Mouse (Mus musculus): ENCODE data around the gene Lrrc8c. TPM values are rescaled to one million over a fixed set of nuclear protein-coding genes. Genes with fewer than 3 reads are reported as not detected.

Gene Lrrc8c
- polyA plus RNA-seq, 1 experiment from 2014 or later = 15.7 TPM

DNA sequence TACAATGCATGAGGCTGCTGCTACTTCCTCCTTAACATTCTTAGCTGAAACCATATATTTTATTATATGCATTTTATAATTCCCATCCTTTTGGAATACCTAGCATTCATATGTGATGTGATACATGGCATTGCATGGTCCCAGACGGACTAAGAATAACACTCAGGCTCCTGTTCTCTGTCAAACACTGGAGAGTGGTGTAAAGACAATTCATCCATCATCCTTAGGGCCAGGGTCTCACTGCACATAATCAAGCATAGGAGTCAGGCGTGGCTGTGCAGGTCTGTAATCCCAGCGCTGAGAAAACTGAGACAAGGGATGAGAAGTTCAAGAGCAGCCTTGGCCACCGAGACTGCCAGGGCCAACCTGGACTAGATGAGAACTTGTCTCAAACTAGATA is 69.5 kb downstream of the Lrrc8c start:
- no peak overlapping the region for H3K27ac ChIP-seq (ENCODE audit: low read depth, low read length)
- ATAC-seq (ENCODE audit: low FRiP score) = no peak

DNA sequence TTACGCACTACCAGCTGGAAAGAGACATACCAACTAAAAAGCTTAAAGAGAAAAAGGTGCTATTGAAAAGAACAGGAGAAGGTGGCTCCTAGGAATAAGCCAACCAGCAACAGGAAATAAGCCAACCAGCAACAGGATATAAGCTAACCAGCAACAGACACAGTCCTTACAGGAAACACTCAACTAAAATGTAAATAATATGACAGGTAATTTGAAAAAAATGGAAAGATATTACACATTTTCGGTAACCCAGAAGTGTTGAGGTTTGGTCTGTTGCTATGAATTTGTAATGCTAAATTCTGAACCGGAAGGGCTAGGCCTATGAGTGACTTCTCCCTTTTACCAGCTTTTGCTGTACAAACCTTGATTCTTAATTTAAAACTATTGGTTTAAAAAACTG is 69.9 kb downstream of the Lrrc8c start:
- Histone ChIP-seq H3K9me3 (ENCODE audit: control insufficient read depth, low read length) (no peaks in the 10 kb centered on the region), H3K4me1 (replicated peaks; ENCODE audit: control insufficient read depth, insufficient read depth, low read length) (0 out of 2 replicates have a peak, but pooled peaks cover 3% of the 10 kb centered on the region), H3K4me3 (ENCODE audit: low read depth, low read length) (no peak overlapping the region), H3K27me3 (ENCODE audit: control insufficient read depth, insufficient read depth, low read length) (no peaks in the 10 kb centered on the region), H3K36me3 (ENCODE audit: control insufficient read depth, insufficient read depth, low read length) (no peaks in the 10 kb centered on the region), H3K9ac (ENCODE audit: low read depth, low read length) (no peak overlapping the region), H3K27ac (ENCODE audit: low read depth, low read length) (no peak overlapping the region), H3K4me2 (replicated peaks; ENCODE audit: low read depth, low read length) (no peak overlapping the region)
- ATAC-seq (ENCODE audit: low FRiP score) = no peak
- WGBS = 95% methylated on average over 3 of the region's 3 CpGs
- DNase-seq (ENCODE audit: low spot score) = no peak

More for the DNA sequence above, 69.5 kb downstream of the Lrrc8c start:
- 86% methylated on average over 4 of the region's 4 CpGs for WGBS
- Histone ChIP-seq H3K4me1 (replicated peaks; ENCODE audit: control insufficient read depth, insufficient read depth, low read length) (0 out of 2 replicates have a peak, but pooled peaks cover 3% of the 10 kb centered on the region), H3K4me3 (ENCODE audit: low read depth, low read length) (no peak overlapping the region), H3K9me3 (ENCODE audit: control insufficient read depth, low read length) (no peaks in the 10 kb centered on the region), H3K27me3 (ENCODE audit: control insufficient read depth, insufficient read depth, low read length) (no peaks in the 10 kb centered on the region), H3K36me3 (ENCODE audit: control insufficient read depth, insufficient read depth, low read length) (no peaks in the 10 kb centered on the region), H3K9ac (ENCODE audit: low read depth, low read length) (no peak overlapping the region), H3K4me2 (replicated peaks; ENCODE audit: low read depth, low read length) (no peak overlapping the region)
- no peak for DNase-seq (ENCODE audit: low spot score)

DNA sequence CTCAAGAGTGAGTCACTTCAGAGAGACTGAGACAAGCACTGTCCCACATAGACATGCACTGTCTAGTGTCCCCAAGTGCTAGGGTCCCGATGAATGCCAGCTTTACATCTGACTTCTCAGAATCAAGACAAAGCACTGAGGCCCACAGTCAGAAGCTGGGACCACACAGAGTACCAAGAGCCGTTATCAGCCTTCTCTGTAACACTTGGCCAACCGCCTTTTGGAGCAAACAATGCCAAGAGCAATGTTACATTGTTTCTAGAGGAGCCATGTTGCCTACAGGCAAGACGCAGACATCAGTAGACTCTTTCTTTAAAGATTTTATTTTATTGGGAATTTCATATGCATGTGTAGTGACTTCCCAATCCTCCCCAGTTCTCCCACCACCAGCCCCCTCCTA is 73.2 kb downstream of the Lrrc8c start:
- no peak overlapping the region for H3K9ac ChIP-seq (ENCODE audit: low read depth, low read length)
- ATAC-seq (ENCODE audit: low FRiP score) (no peak), DNase-seq (ENCODE audit: low spot score) (no peak)
- H3K4me3 ChIP-seq (ENCODE audit: low read depth, low read length) = no peak overlapping the region
- no peak overlapping the region for H3K27ac ChIP-seq (ENCODE audit: low read depth, low read length)
- WGBS = 96% methylated on average over 4 of the region's 4 CpGs
- H3K4me1 ChIP-seq (replicated peaks; ENCODE audit: control insufficient read depth, insufficient read depth, low read length) = no peaks in the 10 kb centered on the region
- H3K36me3 ChIP-seq (ENCODE audit: control insufficient read depth, insufficient read depth, low read length) = no peaks in the 10 kb centered on the region
- no peak overlapping the region for H3K4me2 ChIP-seq (replicated peaks; ENCODE audit: low read depth, low read length)
- no peaks in the 10 kb centered on the region for H3K9me3 ChIP-seq (ENCODE audit: control insufficient read depth, low read length)
- no peaks in the 10 kb centered on the region for H3K27me3 ChIP-seq (ENCODE audit: control insufficient read depth, insufficient read depth, low read length)

DNA sequence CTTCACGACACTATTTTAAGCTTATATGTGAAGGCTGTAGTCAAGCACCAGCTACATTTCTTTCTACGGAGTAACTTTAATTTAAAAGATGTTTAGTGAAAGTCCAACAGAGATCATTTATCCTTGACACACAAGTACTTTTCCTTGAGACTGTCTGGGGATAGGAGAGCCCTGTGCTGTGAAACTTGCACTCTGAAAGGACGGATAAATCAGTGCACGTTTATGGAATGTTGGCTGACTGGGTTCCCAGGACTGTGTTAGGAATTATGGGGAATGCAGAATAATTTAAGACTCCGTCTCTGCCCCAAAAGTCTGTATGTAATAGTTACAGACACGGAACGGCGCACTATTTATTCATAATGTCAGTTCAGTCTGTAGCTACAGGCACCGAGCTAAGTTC is 74.4 kb downstream of the Lrrc8c start:
- ATAC-seq (ENCODE audit: low FRiP score) = no peak
- Histone ChIP-seq H3K9me3 (ENCODE audit: control insufficient read depth, low read length) (no peaks in the 10 kb centered on the region), H3K27ac (ENCODE audit: low read depth, low read length) (no peak overlapping the region), H3K4me2 (replicated peaks; ENCODE audit: low read depth, low read length) (no peak overlapping the region), H3K4me3 (ENCODE audit: low read depth, low read length) (no peak overlapping the region), H3K27me3 (ENCODE audit: control insufficient read depth, insufficient read depth, low read length) (no peaks in the 10 kb centered on the region), H3K9ac (ENCODE audit: low read depth, low read length) (no peak overlapping the region), H3K36me3 (ENCODE audit: control insufficient read depth, insufficient read depth, low read length) (no peaks in the 10 kb centered on the region), H3K4me1 (replicated peaks; ENCODE audit: control insufficient read depth, insufficient read depth, low read length) (no peaks in the 10 kb centered on the region)
- WGBS = 94% methylated on average over 9 of the region's 9 CpGs
- no peak for DNase-seq (ENCODE audit: low spot score)

DNA sequence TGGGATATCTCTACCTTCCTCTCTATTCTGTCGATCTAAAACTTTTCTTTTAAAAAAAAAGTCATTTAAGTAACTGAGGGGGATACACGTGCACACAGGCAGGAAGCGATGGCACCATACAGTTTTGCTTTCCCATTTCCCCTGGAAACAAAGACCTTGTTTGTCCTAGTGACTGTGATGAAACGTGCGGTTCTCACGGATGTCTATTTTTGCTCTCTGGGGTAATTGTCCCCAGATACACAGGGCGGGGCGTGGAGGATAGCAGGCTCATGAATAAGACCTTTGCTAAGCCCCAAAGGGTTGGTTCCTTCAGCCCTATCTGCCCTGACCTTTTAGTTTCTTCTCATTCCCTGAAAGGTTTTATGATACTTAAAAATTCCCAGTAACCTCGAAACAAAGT is 79.7 kb downstream of the Lrrc8c start:
- ATAC-seq (ENCODE audit: low FRiP score) = no peak
- H3K27me3 ChIP-seq (ENCODE audit: control insufficient read depth, insufficient read depth, low read length) = no peaks in the 10 kb centered on the region
- WGBS = 81% methylated on average over 9 of the region's 9 CpGs
- DNase-seq (ENCODE audit: low spot score) = no peak
- H3K36me3 ChIP-seq (ENCODE audit: control insufficient read depth, insufficient read depth, low read length) = no peaks in the 10 kb centered on the region
- H3K9me3 ChIP-seq (ENCODE audit: control insufficient read depth, low read length) = no peaks in the 10 kb centered on the region
- H3K4me2 ChIP-seq (replicated peaks; ENCODE audit: low read depth, low read length) = no peak overlapping the region
- no peak overlapping the region for H3K4me3 ChIP-seq (ENCODE audit: low read depth, low read length)
- H3K4me1 ChIP-seq (replicated peaks; ENCODE audit: control insufficient read depth, insufficient read depth, low read length) = no peaks in the 10 kb centered on the region
- no peak overlapping the region for H3K9ac ChIP-seq (ENCODE audit: low read depth, low read length)
- H3K27ac ChIP-seq (ENCODE audit: low read depth, low read length) = no peak overlapping the region

DNA sequence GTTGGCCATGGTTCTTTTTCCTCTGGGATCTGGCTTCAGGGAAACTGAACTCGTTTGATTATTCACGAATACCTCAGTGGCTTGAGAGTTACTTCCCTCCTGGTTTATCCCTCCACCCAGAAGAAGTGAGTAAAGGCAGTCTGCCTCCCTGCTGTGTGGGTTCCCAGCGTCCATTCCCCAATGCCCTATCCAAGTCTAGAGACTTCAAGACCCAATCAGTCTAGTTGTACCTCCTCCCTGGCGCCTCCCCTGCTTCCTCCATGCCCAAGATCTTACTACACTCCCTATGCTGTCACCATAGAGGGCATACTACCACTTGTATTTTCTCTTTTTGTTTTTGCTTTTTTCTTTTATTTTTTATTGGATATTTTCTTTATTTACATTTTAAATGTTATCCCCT is 80.1 kb downstream of the Lrrc8c start:
- no peaks in the 10 kb centered on the region for H3K9me3 ChIP-seq (ENCODE audit: control insufficient read depth, low read length)
- no peak overlapping the region for H3K27ac ChIP-seq (ENCODE audit: low read depth, low read length)
- no peaks in the 10 kb centered on the region for H3K4me1 ChIP-seq (replicated peaks; ENCODE audit: control insufficient read depth, insufficient read depth, low read length)
- no peak for ATAC-seq (ENCODE audit: low FRiP score)
- no peaks in the 10 kb centered on the region for H3K27me3 ChIP-seq (ENCODE audit: control insufficient read depth, insufficient read depth, low read length)
- H3K4me3 ChIP-seq (ENCODE audit: low read depth, low read length) = no peak overlapping the region
- H3K9ac ChIP-seq (ENCODE audit: low read depth, low read length) = no peak overlapping the region
- no peak for DNase-seq (ENCODE audit: low spot score)
- H3K4me2 ChIP-seq (replicated peaks; ENCODE audit: low read depth, low read length) = no peak overlapping the region
- 63% methylated on average over 4 of the region's 4 CpGs for WGBS
- no peaks in the 10 kb centered on the region for H3K36me3 ChIP-seq (ENCODE audit: control insufficient read depth, insufficient read depth, low read length)

DNA sequence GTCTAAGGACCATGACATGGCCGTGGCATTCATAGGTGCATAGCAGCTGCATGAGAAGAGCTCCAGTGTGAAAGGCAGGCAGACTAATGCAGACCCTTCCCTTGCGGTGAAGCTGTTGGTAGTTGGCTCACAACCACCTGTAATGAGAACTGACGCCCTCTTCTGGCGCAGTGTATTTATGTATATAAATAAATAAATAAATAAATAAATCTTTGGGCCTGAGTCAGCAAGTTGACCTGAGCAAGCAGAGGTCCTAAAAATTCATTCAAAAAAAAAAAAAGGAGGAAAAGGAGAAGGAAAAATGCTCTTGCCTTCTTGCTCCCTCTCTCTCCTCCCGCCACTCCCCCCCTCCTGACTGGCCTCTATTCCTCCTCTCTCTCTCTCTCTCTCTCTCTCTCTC is 81.8 kb downstream of the Lrrc8c start:
- Histone ChIP-seq H3K4me1 (replicated peaks; ENCODE audit: control insufficient read depth, insufficient read depth, low read length) (no peaks in the 10 kb centered on the region), H3K27me3 (ENCODE audit: control insufficient read depth, insufficient read depth, low read length) (no peaks in the 10 kb centered on the region), H3K36me3 (ENCODE audit: control insufficient read depth, insufficient read depth, low read length) (no peaks in the 10 kb centered on the region), H3K9ac (ENCODE audit: low read depth, low read length) (no peak overlapping the region), H3K27ac (ENCODE audit: low read depth, low read length) (no peak overlapping the region), H3K4me2 (replicated peaks; ENCODE audit: low read depth, low read length) (no peak overlapping the region), H3K9me3 (ENCODE audit: control insufficient read depth, low read length) (no peaks in the 10 kb centered on the region), H3K4me3 (ENCODE audit: low read depth, low read length) (no peak overlapping the region)
- no peak for ATAC-seq (ENCODE audit: low FRiP score)
- DNase-seq (ENCODE audit: low spot score) = no peak
- WGBS = 75% methylated on average over 5 of the region's 5 CpGs

DNA sequence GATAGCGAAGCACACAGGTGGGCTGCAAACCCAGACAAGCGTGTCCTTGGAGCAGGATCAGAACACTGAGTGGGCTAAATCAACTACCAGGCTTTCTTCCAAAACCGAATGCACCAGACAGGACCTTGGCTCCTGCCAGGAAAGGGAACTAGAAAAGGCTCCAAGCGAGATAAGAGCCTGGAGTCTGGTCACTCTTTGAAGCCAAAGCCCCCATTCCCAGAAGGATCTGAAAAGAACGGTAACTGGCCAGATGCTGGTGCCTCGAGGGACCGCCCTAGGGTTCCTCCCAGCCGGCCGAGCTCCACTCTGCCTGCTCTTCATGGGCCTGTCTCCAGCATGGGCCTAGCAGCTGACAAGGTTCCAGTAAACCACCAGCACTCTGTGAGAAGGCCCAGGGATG is 83.4 kb downstream of the Lrrc8c start:
- 77% methylated on average over 9 of the region's 9 CpGs for WGBS
- Histone ChIP-seq H3K4me2 (replicated peaks; ENCODE audit: low read depth, low read length) (no peak overlapping the region), H3K27ac (ENCODE audit: low read depth, low read length) (no peak overlapping the region), H3K36me3 (ENCODE audit: control insufficient read depth, insufficient read depth, low read length) (0 out of 2 replicates have a peak, but pooled peaks cover 2% of the 10 kb centered on the region), H3K9ac (ENCODE audit: low read depth, low read length) (no peak overlapping the region), H3K4me1 (replicated peaks; ENCODE audit: control insufficient read depth, insufficient read depth, low read length) (no peaks in the 10 kb centered on the region), H3K27me3 (ENCODE audit: control insufficient read depth, insufficient read depth, low read length) (no peaks in the 10 kb centered on the region), H3K9me3 (ENCODE audit: control insufficient read depth, low read length) (no peaks in the 10 kb centered on the region), H3K4me3 (ENCODE audit: low read depth, low read length) (no peak overlapping the region)
- DNase-seq (ENCODE audit: low spot score) (no peak), ATAC-seq (ENCODE audit: low FRiP score) (no peak)

DNA sequence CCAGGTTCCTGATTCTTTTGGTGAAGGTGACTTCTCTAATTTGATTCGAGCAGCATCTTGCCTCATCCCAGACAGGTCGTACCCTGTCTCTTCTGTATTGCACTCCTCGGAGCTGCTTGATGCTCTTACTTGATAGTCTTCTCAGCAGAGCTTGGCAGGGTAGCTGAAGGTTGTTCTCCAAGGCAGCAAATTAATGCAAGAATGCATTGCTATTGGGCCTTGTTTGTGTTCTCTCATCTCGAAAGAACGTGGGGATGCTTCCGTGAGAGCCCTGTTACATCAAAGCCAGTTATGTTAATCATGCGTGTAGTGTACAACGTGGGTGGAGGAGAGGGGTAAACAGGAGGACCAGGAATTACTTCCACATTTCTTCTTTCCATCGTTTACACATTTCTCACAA is 86.5 kb downstream of the Lrrc8c start:
- no peaks in the 10 kb centered on the region for H3K4me1 ChIP-seq (replicated peaks; ENCODE audit: control insufficient read depth, insufficient read depth, low read length)
- no peak overlapping the region for H3K4me2 ChIP-seq (replicated peaks; ENCODE audit: low read depth, low read length)
- H3K9ac ChIP-seq (ENCODE audit: low read depth, low read length) = no peak overlapping the region
- peaks cover 5% of the 10 kb centered on the region; the same call in 1 of the 2 replicates for H3K36me3 ChIP-seq (ENCODE audit: control insufficient read depth, insufficient read depth, low read length)
- DNase-seq (ENCODE audit: low spot score) = no peak
- no peak overlapping the region for H3K27ac ChIP-seq (ENCODE audit: low read depth, low read length)
- WGBS = 75% methylated on average over 9 of the region's 9 CpGs
- no peak for ATAC-seq (ENCODE audit: low FRiP score)
- no peak overlapping the region for H3K4me3 ChIP-seq (ENCODE audit: low read depth, low read length)
- H3K27me3 ChIP-seq (ENCODE audit: control insufficient read depth, insufficient read depth, low read length) = no peaks in the 10 kb centered on the region
- H3K9me3 ChIP-seq (ENCODE audit: control insufficient read depth, low read length) = no peaks in the 10 kb centered on the region
